Mouse (Mus musculus): ENCODE results near the gene Suox.

DNA sequence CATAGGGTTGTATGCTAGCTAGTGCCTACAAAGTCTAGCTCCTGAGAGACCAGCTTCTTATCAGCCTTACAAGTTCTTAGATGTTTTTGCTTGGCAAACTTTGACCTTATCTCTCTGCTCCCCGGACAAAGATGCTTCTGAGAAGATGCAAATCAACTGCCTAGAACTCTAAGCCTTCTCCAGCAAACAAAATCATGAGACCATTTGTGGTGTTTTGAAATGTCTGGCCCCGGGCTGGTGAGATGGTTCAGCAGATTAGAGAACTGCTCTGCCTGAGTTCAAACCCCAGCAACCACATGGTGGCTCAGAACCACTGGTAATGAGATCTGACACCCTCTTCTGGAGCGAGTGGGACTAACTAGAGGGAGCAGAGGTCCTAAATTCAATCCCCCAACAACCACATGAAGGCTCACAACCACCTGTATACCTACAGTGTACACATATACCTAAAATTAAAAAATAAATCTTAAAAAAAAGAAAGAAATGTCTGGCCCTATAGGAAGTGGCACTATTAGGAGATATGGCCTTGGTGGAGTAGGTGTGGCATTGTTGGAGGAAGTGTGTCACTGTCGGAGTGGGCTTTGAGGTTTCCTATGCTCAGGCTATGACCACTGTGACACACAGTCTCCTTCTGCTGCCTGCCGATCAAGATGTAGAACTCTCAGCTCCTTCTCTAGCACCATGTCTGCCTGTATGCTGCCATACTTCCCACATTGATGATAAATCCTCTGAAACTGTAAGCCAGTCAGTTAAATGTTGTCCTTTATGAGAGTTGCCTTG is 10.2 kb downstream of the Suox start:
- no peak for TF ChIP-seq CTCF (IDR thresholded peaks at IDR 0.05; ENCODE audit: borderline replicate concordance, extremely low read depth, insufficient read depth, insufficient read length)
- TF ChIP-seq POLR2A (IDR thresholded peaks at IDR 0.05; ENCODE audit: borderline replicate concordance, extremely low read depth, insufficient read depth, insufficient read length, poor library complexity, severe bottlenecking): no peak

All from brain, embryonic 14.5 days (tissue).